Mouse (Mus musculus) brain, embryonic 14.5 days (tissue): ENCODE results near the gene Znrf3.

ENCODE experiments used
- CTCF ChIP-seq: fragments of 200-500 bp; IDR thresholded peaks from 2 replicates; pipeline ENCODE4 v1.5.1; 2012; ENCODE audit warnings: inconsistent platforms, mild to moderate bottlenecking, moderate library complexity, borderline replicate concordance; ENCODE audit not compliant: insufficient read depth, insufficient read length; ENCODE audit errors: extremely low read depth
- POLR2A ChIP-seq: fragments of 200-500 bp; IDR thresholded peaks from 2 replicates; pipeline ENCODE4 v1.6.1; 2012; ENCODE audit warnings: mild to moderate bottlenecking, inconsistent platforms, borderline replicate concordance; ENCODE audit not compliant: poor library complexity, insufficient read depth, insufficient read length, severe bottlenecking; ENCODE audit errors: extremely low read depth

DNA sequence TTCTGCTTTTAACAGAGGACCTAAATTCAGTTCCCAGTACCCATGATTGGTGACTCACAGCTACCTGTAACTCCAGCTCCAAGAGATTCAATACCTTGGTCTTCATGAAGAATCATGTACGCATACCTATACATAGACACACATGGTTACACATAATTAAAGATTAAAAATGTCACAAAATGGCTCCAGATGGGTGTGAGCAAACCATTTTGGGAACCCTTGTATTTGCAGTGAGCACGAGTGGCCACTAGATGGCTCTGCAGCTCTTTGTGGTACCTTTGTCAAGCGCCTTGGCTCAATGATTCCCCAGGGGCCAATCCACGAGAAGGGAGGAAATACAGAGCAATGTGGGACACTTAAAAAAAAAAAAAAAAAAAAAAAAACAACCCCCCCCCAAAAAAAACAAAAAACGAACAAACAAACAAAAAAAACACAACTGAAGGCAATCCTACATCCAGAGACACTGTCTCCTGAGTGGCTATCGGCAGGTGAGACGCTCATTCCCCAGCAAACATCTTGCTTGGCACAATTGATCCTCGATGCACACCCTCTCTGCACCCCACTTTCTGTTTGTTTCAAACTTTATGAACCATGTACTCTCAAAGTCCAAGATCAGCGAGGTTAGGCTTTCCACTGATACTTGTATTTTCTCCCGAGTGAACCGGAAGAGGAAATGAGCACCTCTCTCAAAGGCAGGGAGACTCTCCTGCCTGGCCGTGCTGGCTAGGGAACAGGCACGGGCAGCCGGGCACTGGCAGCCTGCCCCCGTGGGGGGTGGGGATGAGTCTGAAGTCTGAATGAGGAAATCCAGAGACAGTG is 40.8 kb upstream of the Znrf3 start:
- peak; percentile 91 for TF ChIP-seq CTCF
- TF ChIP-seq POLR2A = no peak
